Mouse (Mus musculus): ENCODE results near the gene Ralgapb. TPM values are rescaled to one million over a fixed set of nuclear protein-coding genes. Genes with fewer than 3 reads are reported as not detected.

Gene Ralgapb
- polyA plus RNA-seq, 1 experiment from 2014 or later = 20.6 TPM

DNA sequence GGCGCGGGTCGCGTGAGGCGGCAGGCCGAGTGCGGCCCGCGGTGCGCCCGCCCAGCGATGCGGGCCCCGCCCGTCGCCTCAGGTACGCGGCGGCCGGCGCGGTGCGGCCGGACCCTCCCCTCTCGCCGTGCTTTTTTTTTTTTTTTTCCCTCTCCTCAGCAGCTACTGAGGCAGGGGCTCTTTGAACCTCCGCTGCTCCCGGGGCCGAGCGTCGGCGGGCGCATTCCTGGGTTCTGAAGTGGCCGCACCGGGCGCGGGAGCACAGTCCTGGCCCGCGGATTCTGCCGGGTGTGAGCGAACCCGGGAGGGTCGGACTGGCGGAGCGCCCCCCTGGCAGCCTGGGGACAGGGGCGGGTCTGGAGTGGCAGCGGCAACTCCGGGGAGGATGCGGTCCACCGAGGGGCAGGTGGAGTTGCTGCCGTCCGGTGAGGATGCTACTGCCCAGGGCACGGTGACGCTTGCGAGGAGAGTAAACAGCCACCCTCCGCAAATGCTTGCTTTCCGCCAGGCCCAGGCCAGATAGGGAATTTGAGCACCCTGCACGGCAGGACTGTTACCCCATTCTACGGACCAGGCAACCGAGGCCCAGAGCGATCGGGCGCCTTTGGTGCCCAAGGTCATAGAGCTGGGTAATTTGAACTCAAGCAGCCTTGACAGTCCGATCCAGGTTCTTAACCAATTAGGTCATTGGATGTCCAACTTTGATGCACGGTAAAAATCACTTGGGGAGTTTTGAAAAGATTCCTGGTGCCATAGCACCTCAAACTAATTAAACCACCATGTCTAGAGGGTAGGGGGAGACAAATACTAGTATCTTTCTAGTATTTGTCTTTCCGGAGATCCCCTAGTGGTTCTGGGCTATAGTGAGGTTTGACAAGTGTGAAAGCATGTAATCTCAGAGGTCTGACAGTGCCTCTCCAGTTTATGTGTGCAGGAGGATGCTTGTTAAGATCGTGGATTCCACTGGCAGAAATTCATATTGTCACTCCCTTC is 670 bp downstream of the Ralgapb start:
- Histone ChIP-seq H3K27me3 (ENCODE audit: control insufficient read depth, insufficient read depth, low read length) (no peaks in the 10 kb centered on the region), H3K4me3 (ENCODE audit: low read depth, low read length) (peak overlapping the region; percentile 88), H3K36me3 (replicated peaks; ENCODE audit: control insufficient read depth, insufficient read depth, low read depth, low read length) (no peaks in the 10 kb centered on the region), H3K4me1 (ENCODE audit: control insufficient read depth, insufficient read depth, low read length) (no peaks in the 10 kb centered on the region), H3K9me3 (replicated peaks; ENCODE audit: control insufficient read depth, low read length) (no peaks in the 10 kb centered on the region), H3K4me2 (ENCODE audit: low read depth, low read length) (peak overlapping the region; percentile 87), H3K27ac (replicated peaks; ENCODE audit: low read depth, low read length) (peak overlapping the region; percentile 75), H3K9ac (replicated peaks; ENCODE audit: low read length) (peak overlapping the region; percentile 80)
- DNase-seq (ENCODE audit: low spot score) = no peak
- ATAC-seq (replicated peaks; ENCODE audit: insufficient number of reproducible peaks, low FRiP score, low TSS enrichment, low read depth) = peak; percentile 64
- 2% methylated on average over 52 of the region's 67 CpGs for WGBS

DNA sequence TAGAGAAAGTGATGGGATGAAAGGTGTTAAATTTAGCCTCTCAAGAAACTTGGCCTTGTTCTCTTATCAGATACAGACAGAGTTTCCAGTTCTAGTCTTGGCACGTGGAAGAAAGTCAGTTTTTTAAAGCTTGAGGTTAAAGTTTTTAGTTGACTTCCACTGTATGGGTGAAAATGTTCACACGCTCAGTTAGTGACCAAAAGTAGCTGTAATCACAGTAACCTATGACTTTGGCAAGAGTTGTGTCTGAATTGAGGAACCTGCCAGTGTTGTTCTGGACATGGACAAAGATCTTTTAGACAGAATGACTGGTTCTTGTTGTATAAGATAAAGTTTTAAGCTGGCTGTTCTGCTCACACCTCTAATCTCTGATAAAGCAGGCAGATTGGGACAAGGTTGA is 3.6 kb downstream of the Ralgapb start:
- H3K4me2 ChIP-seq (ENCODE audit: low read depth, low read length) = no peak overlapping the region
- no peak overlapping the region for H3K27ac ChIP-seq (replicated peaks; ENCODE audit: low read depth, low read length)
- no peaks in the 10 kb centered on the region for H3K4me1 ChIP-seq (ENCODE audit: control insufficient read depth, insufficient read depth, low read length)
- ATAC-seq (replicated peaks; ENCODE audit: insufficient number of reproducible peaks, low FRiP score, low TSS enrichment, low read depth) (no peak), DNase-seq (ENCODE audit: low spot score) (no peak)
- no peaks in the 10 kb centered on the region for H3K36me3 ChIP-seq (replicated peaks; ENCODE audit: control insufficient read depth, insufficient read depth, low read depth, low read length)
- no peaks in the 10 kb centered on the region for H3K27me3 ChIP-seq (ENCODE audit: control insufficient read depth, insufficient read depth, low read length)
- no peak overlapping the region for H3K9ac ChIP-seq (replicated peaks; ENCODE audit: low read length)
- no peak overlapping the region for H3K4me3 ChIP-seq (ENCODE audit: low read depth, low read length)
- H3K9me3 ChIP-seq (replicated peaks; ENCODE audit: control insufficient read depth, low read length) = no peaks in the 10 kb centered on the region
- WGBS = 84% methylated on average over 2 of the region's 2 CpGs

DNA sequence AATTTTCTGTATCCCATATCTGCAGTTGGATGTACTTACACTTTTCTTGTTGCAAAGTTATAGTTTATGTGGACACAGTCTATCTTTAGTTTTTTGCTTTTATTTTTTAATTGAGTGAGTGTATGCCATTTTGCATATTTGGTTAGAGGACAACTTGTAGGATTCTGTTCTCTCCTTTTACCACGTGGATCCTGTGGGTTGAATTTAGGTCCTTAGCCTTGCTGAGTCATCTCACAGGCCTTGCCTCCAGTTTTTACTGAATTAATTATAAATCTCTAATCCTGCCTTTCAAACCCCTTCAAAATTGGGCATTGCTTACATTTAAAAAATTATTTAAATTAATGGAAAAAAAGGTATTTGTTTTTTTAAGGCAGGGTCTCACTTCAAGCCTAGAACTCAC is 6.2 kb downstream of the Ralgapb start:
- H3K9me3 ChIP-seq (replicated peaks; ENCODE audit: control insufficient read depth, low read length) = no peaks in the 10 kb centered on the region
- WGBS = 71% methylated on average over 1 of the region's 1 CpGs
- no peaks in the 10 kb centered on the region for H3K27me3 ChIP-seq (ENCODE audit: control insufficient read depth, insufficient read depth, low read length)
- no peak overlapping the region for H3K27ac ChIP-seq (replicated peaks; ENCODE audit: low read depth, low read length)
- ATAC-seq (replicated peaks; ENCODE audit: insufficient number of reproducible peaks, low FRiP score, low TSS enrichment, low read depth) (no peak), DNase-seq (ENCODE audit: low spot score) (no peak)
- H3K36me3 ChIP-seq (replicated peaks; ENCODE audit: control insufficient read depth, insufficient read depth, low read depth, low read length) = no peaks in the 10 kb centered on the region
- no peak overlapping the region for H3K9ac ChIP-seq (replicated peaks; ENCODE audit: low read length)
- H3K4me3 ChIP-seq (ENCODE audit: low read depth, low read length) = no peak overlapping the region
- H3K4me2 ChIP-seq (ENCODE audit: low read depth, low read length) = no peak overlapping the region
- H3K4me1 ChIP-seq (ENCODE audit: control insufficient read depth, insufficient read depth, low read length) = no peaks in the 10 kb centered on the region

DNA sequence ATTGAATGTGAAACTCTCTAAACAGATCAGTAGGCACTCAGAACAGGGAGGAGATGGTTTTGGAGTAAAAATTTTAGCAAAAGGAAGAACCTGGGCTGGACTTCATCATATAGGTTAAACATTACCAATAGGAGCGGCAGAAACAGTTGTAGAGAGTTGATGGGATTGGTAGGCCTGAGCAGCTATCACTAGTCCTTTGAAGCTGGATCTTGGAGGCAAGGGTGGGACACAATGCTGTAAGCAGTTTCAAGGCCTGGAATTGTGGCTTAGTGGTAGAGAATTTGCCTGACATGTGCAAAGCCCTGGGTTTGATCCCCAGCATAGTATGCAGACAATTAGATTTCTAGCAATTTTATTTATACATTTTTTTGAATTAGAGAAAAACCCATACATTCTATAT is 9.0 kb downstream of the Ralgapb start:
- no peak overlapping the region for H3K4me2 ChIP-seq (ENCODE audit: low read depth, low read length)
- no peaks in the 10 kb centered on the region for H3K9me3 ChIP-seq (replicated peaks; ENCODE audit: control insufficient read depth, low read length)
- DNase-seq (ENCODE audit: low spot score) (no peak), ATAC-seq (replicated peaks; ENCODE audit: insufficient number of reproducible peaks, low FRiP score, low TSS enrichment, low read depth) (no peak)
- no peaks in the 10 kb centered on the region for H3K36me3 ChIP-seq (replicated peaks; ENCODE audit: control insufficient read depth, insufficient read depth, low read depth, low read length)
- no peaks in the 10 kb centered on the region for H3K4me1 ChIP-seq (ENCODE audit: control insufficient read depth, insufficient read depth, low read length)
- H3K4me3 ChIP-seq (ENCODE audit: low read depth, low read length) = no peak overlapping the region
- H3K27ac ChIP-seq (replicated peaks; ENCODE audit: low read depth, low read length) = no peak overlapping the region
- H3K27me3 ChIP-seq (ENCODE audit: control insufficient read depth, insufficient read depth, low read length) = no peaks in the 10 kb centered on the region
- no peak overlapping the region for H3K9ac ChIP-seq (replicated peaks; ENCODE audit: low read length)
- 89% methylated on average over 1 of the region's 1 CpGs for WGBS

DNA sequence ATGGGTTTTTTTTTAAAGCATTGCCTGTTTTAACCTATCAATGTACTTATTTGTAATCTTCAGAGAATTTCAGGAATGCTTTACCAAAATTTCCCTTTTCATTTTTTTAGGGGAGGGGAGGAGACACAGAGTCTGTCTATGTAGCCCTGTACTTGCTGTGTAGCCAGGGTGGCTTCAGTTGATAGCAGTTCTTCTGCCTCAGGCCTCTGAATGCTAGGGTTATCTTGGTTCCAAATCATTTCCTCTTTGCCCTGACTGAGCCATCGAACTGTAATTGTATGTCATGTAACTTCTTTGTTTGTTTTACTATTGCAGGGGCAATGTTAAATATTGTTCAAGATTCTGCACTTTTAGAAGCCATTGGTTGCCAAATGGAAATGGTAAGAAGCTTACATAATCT is 36.2 kb downstream of the Ralgapb start:
- H3K4me2 ChIP-seq (ENCODE audit: low read depth, low read length) = no peak overlapping the region
- H3K9ac ChIP-seq (replicated peaks; ENCODE audit: low read length) = no peak overlapping the region
- H3K36me3 ChIP-seq (replicated peaks; ENCODE audit: control insufficient read depth, insufficient read depth, low read depth, low read length) = no peaks in the 10 kb centered on the region
- no peak overlapping the region for H3K27ac ChIP-seq (replicated peaks; ENCODE audit: low read depth, low read length)
- no peaks in the 10 kb centered on the region for H3K27me3 ChIP-seq (ENCODE audit: control insufficient read depth, insufficient read depth, low read length)
- H3K9me3 ChIP-seq (replicated peaks; ENCODE audit: control insufficient read depth, low read length) = no peaks in the 10 kb centered on the region
- DNase-seq (ENCODE audit: low spot score) (no peak), ATAC-seq (replicated peaks; ENCODE audit: insufficient number of reproducible peaks, low FRiP score, low TSS enrichment, low read depth) (no peak)
- no peaks in the 10 kb centered on the region for H3K4me1 ChIP-seq (ENCODE audit: control insufficient read depth, insufficient read depth, low read length)
- no peak overlapping the region for H3K4me3 ChIP-seq (ENCODE audit: low read depth, low read length)
- WGBS = 83% methylated on average over 1 of the region's 1 CpGs

DNA sequence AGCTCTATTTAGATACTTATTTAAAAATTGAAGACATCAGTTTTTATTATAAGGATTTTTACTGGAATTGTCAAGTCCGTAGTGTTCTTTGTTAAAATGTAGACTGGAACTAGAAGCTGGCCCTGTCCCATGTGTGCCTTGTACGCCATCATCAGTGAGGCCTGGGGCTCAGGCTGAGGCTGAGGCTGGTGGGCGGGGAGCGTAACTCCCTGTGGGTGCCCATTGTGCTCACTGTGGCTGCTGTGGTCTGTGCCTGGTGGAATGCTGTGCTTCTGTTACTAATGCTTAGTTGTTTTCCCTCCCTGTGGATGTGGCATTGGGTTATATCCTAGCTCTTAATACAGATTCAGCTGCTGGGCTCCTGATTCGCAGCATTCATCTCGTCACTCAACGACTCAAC is 40.2 kb downstream of the Ralgapb start:
- H3K27me3 ChIP-seq (ENCODE audit: control insufficient read depth, insufficient read depth, low read length) = no peaks in the 10 kb centered on the region
- no peaks in the 10 kb centered on the region for H3K4me1 ChIP-seq (ENCODE audit: control insufficient read depth, insufficient read depth, low read length)
- no peak for DNase-seq (ENCODE audit: low spot score)
- WGBS = 90% methylated on average over 7 of the region's 7 CpGs
- no peak for ATAC-seq (replicated peaks; ENCODE audit: insufficient number of reproducible peaks, low FRiP score, low TSS enrichment, low read depth)
- H3K36me3 ChIP-seq (replicated peaks; ENCODE audit: control insufficient read depth, insufficient read depth, low read depth, low read length) = peaks cover 4% of the 10 kb centered on the region; the same call in 1 of the 2 replicates
- H3K4me3 ChIP-seq (ENCODE audit: low read depth, low read length) = no peak overlapping the region
- H3K9me3 ChIP-seq (replicated peaks; ENCODE audit: control insufficient read depth, low read length) = no peaks in the 10 kb centered on the region
- no peak overlapping the region for H3K27ac ChIP-seq (replicated peaks; ENCODE audit: low read depth, low read length)
- H3K4me2 ChIP-seq (ENCODE audit: low read depth, low read length) = no peak overlapping the region
- H3K9ac ChIP-seq (replicated peaks; ENCODE audit: low read length) = no peak overlapping the region

DNA sequence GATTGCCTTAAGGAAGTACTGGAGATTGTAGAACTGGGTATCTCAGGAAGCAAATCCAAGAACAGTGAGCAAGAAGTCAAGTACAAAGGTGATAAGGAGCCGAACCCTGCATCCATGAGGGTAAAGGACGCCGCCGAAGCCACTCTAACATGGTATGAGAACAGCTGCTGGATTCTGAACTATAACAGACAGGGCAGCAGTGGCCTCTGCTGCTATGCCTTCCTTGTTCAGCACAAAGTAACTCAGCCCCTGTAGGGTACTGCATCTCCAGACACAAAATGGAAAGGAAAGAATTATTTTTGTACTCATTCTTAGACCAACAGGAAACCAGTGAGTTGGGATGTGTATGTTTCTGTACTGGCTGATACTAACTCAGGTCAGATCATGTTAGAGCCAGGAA is 46.8 kb downstream of the Ralgapb start:
- Histone ChIP-seq H3K36me3 (replicated peaks; ENCODE audit: control insufficient read depth, insufficient read depth, low read depth, low read length) (peaks cover 3% of the 10 kb centered on the region; the same call in 1 of the 2 replicates), H3K9me3 (replicated peaks; ENCODE audit: control insufficient read depth, low read length) (no peaks in the 10 kb centered on the region), H3K27ac (replicated peaks; ENCODE audit: low read depth, low read length) (no peak overlapping the region), H3K4me1 (ENCODE audit: control insufficient read depth, insufficient read depth, low read length) (no peaks in the 10 kb centered on the region), H3K4me2 (ENCODE audit: low read depth, low read length) (no peak overlapping the region), H3K4me3 (ENCODE audit: low read depth, low read length) (no peak overlapping the region), H3K27me3 (ENCODE audit: control insufficient read depth, insufficient read depth, low read length) (no peaks in the 10 kb centered on the region), H3K9ac (replicated peaks; ENCODE audit: low read length) (no peak overlapping the region)
- DNase-seq (ENCODE audit: low spot score) = no peak
- 91% methylated on average over 4 of the region's 4 CpGs for WGBS
- ATAC-seq (replicated peaks; ENCODE audit: insufficient number of reproducible peaks, low FRiP score, low TSS enrichment, low read depth) = no peak

DNA sequence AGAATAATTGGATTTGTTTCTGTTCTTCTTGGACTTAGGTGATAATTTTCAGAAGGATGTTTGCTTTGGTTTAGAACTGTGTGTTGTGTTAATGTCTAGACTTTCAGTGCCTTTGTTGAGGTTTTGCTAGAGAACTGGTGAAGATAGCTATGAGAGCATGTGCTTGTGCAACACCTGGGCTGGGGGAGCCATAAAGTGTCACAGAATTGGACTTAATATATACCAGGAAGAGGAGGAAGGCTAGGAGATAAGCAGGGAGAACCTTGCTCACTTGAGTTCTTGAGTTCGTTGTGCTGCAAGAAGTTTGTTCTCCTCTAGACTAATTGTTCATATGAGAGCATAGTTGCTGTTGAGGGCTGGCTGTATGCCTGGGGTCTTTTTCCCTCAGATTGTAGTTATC is 48.0 kb downstream of the Ralgapb start:
- Histone ChIP-seq H3K27me3 (ENCODE audit: control insufficient read depth, insufficient read depth, low read length) (no peaks in the 10 kb centered on the region), H3K36me3 (replicated peaks; ENCODE audit: control insufficient read depth, insufficient read depth, low read depth, low read length) (0 out of 2 replicates have a peak, but pooled peaks cover 2% of the 10 kb centered on the region), H3K4me3 (ENCODE audit: low read depth, low read length) (no peak overlapping the region), H3K27ac (replicated peaks; ENCODE audit: low read depth, low read length) (no peak overlapping the region), H3K4me2 (ENCODE audit: low read depth, low read length) (no peak overlapping the region), H3K4me1 (ENCODE audit: control insufficient read depth, insufficient read depth, low read length) (no peaks in the 10 kb centered on the region), H3K9ac (replicated peaks; ENCODE audit: low read length) (no peak overlapping the region), H3K9me3 (replicated peaks; ENCODE audit: control insufficient read depth, low read length) (no peaks in the 10 kb centered on the region)
- no peak for ATAC-seq (replicated peaks; ENCODE audit: insufficient number of reproducible peaks, low FRiP score, low TSS enrichment, low read depth)
- no peak for DNase-seq (ENCODE audit: low spot score)
- WGBS = 90% methylated on average over 1 of the region's 1 CpGs
